Mouse (Mus musculus) G1E (cell line): ENCODE data around the gene Tap2. TPM values are rescaled to one million over a fixed set of nuclear protein-coding genes. Genes with fewer than 3 reads are reported as not detected.

Source experiments
- ATAC-seq: 2 replicates; pipeline ENCODE4 v1.8.0; 2016; ENCODE audit warnings: mild to moderate bottlenecking; ENCODE audit not compliant: insufficient number of reproducible peaks, poor library complexity, low FRiP score, severe bottlenecking; ENCODE audit errors: extremely low read depth
- DNase-seq: peaks from one replicate; pipeline ENCODE4 v3.0.0; 2012; ENCODE audit warnings: low spot score
- H3K27me3 ChIP-seq: 2 replicates; pipeline ENCODE4 v1.6.1; 2012; ENCODE audit warnings: mild to moderate bottlenecking, low read length, inconsistent platforms; ENCODE audit not compliant: insufficient read depth
- H3K36me3 ChIP-seq: replicated peaks from 2 replicates; pipeline ENCODE3; 2012; ENCODE audit warnings: mild to moderate bottlenecking, inconsistent platforms
- H3K4me1 ChIP-seq: 2 replicates; pipeline ENCODE4 v1.6.1; 2012; ENCODE audit warnings: low read depth, low read length, inconsistent platforms, mixed read lengths; ENCODE audit not compliant: insufficient read depth
- H3K4me3 ChIP-seq: 2 replicates; pipeline ENCODE4 v1.5.1; 2012; ENCODE audit warnings: low read depth, mild to moderate bottlenecking, inconsistent platforms, low read length, moderate library complexity, mixed read lengths
- H3K9me3 ChIP-seq: replicated peaks from 2 replicates; pipeline ENCODE4 v1.6.1; 2012; ENCODE audit warnings: inconsistent platforms
- CTCF ChIP-seq: IDR thresholded peaks from 2 replicates; pipeline ENCODE4 v1.5.1; 2012; ENCODE audit warnings: low read depth, low read length, inconsistent platforms, mixed read lengths
- GATA1 ChIP-seq: IDR thresholded peaks from 2 replicates; pipeline ENCODE4 v1.6.1; 2012; ENCODE audit warnings: borderline replicate concordance, low read length, inconsistent platforms, mixed read lengths
- GATA2 ChIP-seq: IDR thresholded peaks from 2 replicates; pipeline ENCODE4 v1.6.1; 2012; ENCODE audit warnings: low read depth, low read length, inconsistent platforms, borderline replicate concordance
- POLR2AphosphoS5 ChIP-seq: IDR thresholded peaks from 2 replicates; pipeline ENCODE4 v1.6.1; 2012; ENCODE audit warnings: low read depth, low read length, inconsistent platforms; ENCODE audit not compliant: insufficient replicate concordance
- TAL1 ChIP-seq: conservative IDR thresholded peaks from 2 replicates; pipeline ENCODE4 v1.6.1; 2012; ENCODE audit warnings: low read depth, low read length, inconsistent platforms, mixed read lengths
- polyA plus RNA-seq: library from polyadenylated mRNA; stranded (reverse); fragments of >175 nt; gene quantifications from 2 replicates; pipeline ENCODE4 v1.2.3, GENCODE M21; 2012
- total RNA-seq, 2 experiments: library from RNA; stranded (forward) in 1 of 2; stranded (reverse) in 1 of 2; fragments of 200-1000 nt in 1 of 2; fragments of >200 nt in 1 of 2; fragmentation: Nextera tagmentation in 1 of 2; gene quantifications; 2 replicates each; pipeline ENCODE4 v1.2.3; 2014 to 2017

Tap2 gene
- total RNA-seq (2014; fragmentation: Nextera tagmentation), result 7.8 and 8.7 TPM in 2 replicates
- 12.0 and 13.4 TPM in 2 replicates for total RNA-seq (2017)
- polyA plus RNA-seq, result 56.4 and 58.9 TPM in 2 replicates

GRCm38 (mm10) chr17:34203444-34203843 lies at the start of gene Tap2:
Tap2 (plus strand) TSS chr17:34203527.
- TF ChIP-seq POLR2AphosphoS5, result no peak
- ATAC-seq, result no peak
- H3K36me3 ChIP-seq, result peaks cover 23% of the 10 kb centered on the region
- H3K4me1 ChIP-seq, result peaks cover 47% of the 10 kb centered on the region
- no peaks in the 10 kb centered on the region for H3K9me3 ChIP-seq
- peak within 1 kb of the TSS; percentile 95 for H3K4me3 ChIP-seq
- no peak for DNase-seq
- peaks cover 11% of the 10 kb centered on the region; the same call in 1 of the 2 replicates for H3K27me3 ChIP-seq

GRCm38 (mm10) chr17:34155534-34155933 lies 47.8 kb upstream of the Tap2 start:
- TF ChIP-seq CTCF, result no peak
- H3K9me3 ChIP-seq, result no peaks in the 10 kb centered on the region
- no peak overlapping the region for H3K4me3 ChIP-seq
- ATAC-seq (no peak), DNase-seq (no peak)
- no peaks in the 10 kb centered on the region; the same call in 1 of the 2 replicates for H3K4me1 ChIP-seq
- no peaks in the 10 kb centered on the region for H3K36me3 ChIP-seq
- H3K27me3 ChIP-seq, result peaks cover 11% of the 10 kb centered on the region; the same call in 1 of the 2 replicates

DNA sequence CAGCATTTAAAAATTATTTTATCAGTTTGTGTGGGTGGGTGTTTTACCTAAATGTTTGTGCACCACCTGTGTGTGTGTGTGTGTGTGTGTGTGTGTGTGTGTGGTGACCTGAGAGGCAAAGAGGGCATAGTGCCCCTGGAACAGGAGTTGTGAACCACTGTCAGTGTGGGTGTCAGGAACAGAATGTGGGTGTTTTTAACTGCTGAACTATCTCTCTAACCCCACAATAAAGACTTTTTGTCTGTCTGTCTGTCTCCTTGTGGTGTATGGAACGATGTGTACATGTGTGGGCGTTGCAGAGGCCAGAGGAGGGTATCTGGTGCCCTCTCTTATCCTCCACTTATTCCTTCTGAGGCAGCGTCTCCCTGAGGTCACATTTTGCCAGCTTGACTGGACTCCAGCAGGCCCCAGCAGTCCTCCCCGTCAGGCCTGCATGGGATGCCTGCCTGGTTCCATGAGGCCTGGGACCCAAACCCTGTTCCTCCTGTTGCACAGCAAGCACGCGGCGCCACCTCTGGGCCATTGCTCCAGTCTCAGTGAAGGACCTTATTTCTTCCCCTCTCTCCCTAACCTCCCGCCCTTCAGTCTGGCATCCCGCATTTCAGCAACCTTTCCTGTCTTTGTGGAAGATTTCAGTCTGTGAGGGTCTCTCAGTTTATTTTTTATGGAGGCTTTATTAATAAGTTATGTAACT lies 39.0 kb upstream of the Tap2 start:
- no peak for TF ChIP-seq CTCF
- Histone ChIP-seq H3K27me3 (peaks cover 29% of the 10 kb centered on the region), H3K9me3 (no peaks in the 10 kb centered on the region), H3K36me3 (no peaks in the 10 kb centered on the region), H3K4me3 (no peak overlapping the region), H3K4me1 (no peaks in the 10 kb centered on the region)
- ATAC-seq, result no peak
- no peak for DNase-seq

DNA sequence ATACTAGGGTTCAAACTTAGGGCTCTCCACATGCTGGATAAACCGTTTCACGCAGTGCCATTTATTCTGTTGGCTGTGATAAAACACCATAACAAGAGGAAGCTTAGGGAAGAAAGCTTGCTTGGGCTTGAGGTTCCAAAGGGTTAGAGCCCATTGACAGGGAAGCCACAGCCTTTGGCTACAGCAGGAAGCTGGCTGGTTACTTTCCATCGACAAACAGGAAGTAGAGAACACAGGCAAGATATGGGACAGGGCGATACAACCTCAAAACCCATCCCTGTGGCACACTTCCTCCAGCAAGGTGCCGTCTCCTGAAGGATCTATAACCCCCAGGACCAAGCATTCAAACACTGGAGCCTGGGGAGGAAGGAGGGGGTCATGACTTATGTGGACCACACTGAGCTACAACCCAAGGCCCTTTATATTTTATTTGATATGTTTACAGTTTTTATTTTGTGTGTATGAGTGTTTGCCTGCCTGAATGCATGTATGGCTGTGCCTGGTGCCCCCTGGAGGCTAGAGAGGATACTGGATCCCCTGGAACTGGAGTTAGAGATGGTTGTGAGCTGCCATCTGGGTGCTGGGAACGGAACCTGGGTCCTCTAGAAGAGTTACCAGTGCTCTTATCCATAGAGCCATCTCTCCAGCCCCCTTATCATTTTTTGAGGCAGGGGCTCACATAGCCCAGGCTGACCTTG lies 38.1 kb upstream of the Tap2 start:
- DNase-seq, result no peak

GRCm38 (mm10) chr17:34169279-34169678 lies 34.0 kb upstream of the Tap2 start:
- TF ChIP-seq CTCF, result no peak
- TF ChIP-seq GATA2, result no peak
- no peak for TF ChIP-seq POLR2AphosphoS5
- TF ChIP-seq GATA1, result no peak
- no peak for TF ChIP-seq TAL1
- H3K27me3 ChIP-seq, result peaks cover 12% of the 10 kb centered on the region
- H3K9me3 ChIP-seq, result peaks cover 7% of the 10 kb centered on the region
- no peaks in the 10 kb centered on the region for H3K36me3 ChIP-seq
- no peak overlapping the region for H3K4me3 ChIP-seq
- ATAC-seq (no peak), DNase-seq (no peak)
- H3K4me1 ChIP-seq, result no peaks in the 10 kb centered on the region

More for the DNA sequence above, 38.1 kb upstream of the Tap2 start:
- H3K27me3 ChIP-seq, result peaks cover 28% of the 10 kb centered on the region
- no peaks in the 10 kb centered on the region for H3K9me3 ChIP-seq
- no peak overlapping the region for H3K4me3 ChIP-seq
- no peaks in the 10 kb centered on the region for H3K4me1 ChIP-seq
- no peaks in the 10 kb centered on the region for H3K36me3 ChIP-seq
- TF ChIP-seq TAL1 (no peak), POLR2AphosphoS5 (no peak)
- no peak for ATAC-seq

- Histone ChIP-seq H3K4me1 (no peaks in the 10 kb centered on the region), H3K36me3 (no peaks in the 10 kb centered on the region), H3K4me3 (no peak overlapping the region), H3K27me3 (peaks cover 3% of the 10 kb centered on the region; the same call in 1 of the 2 replicates), H3K9me3 (peaks cover 7% of the 10 kb centered on the region)
- no peak for TF ChIP-seq TAL1
- TF ChIP-seq POLR2AphosphoS5, result no peak
- TF ChIP-seq GATA2, result no peak
- ATAC-seq (no peak), DNase-seq (no peak)
Observed at GRCm38 (mm10) chr17:34170487-34170876, 32.8 kb upstream of the Tap2 start.

GRCm38 (mm10) chr17:34170877-34171498 lies 32.3 kb upstream of the Tap2 start:
- no peak for ATAC-seq
- H3K4me3 ChIP-seq, result no peak overlapping the region

More at GRCm38 (mm10) chr17:34170877-34171498, 32.3 kb upstream of the Tap2 start:
- DNase-seq, result no peak
- peaks cover 7% of the 10 kb centered on the region for H3K9me3 ChIP-seq
- no peaks in the 10 kb centered on the region for H3K36me3 ChIP-seq
- no peaks in the 10 kb centered on the region for H3K4me1 ChIP-seq
- peaks cover 2% of the 10 kb centered on the region; the same call in 1 of the 2 replicates for H3K27me3 ChIP-seq
- TF ChIP-seq CTCF (peak; percentile 79), POLR2AphosphoS5 (no peak)
